Mouse (Mus musculus): ENCODE measurements around the gene Doxl2.

GRCm38 (mm10) chr6:48998796-48999195 lies 24.0 kb downstream of the Doxl2 start:
- TF ChIP-seq POLR2A (IDR thresholded peaks at IDR 0.05; ENCODE audit: insufficient read depth, low read depth, low read length) (no peak), CTCF (IDR thresholded peaks at IDR 0.05) (no peak), EP300 (IDR thresholded peaks at IDR 0.05; ENCODE audit: insufficient read depth, low read depth, low read length) (no peak)

Data from heart, adult 2 months (tissue).